Mouse (Mus musculus): ENCODE measurements around the gene Bcas3. TPM values are rescaled to one million over a fixed set of nuclear protein-coding genes. Genes with fewer than 3 reads are reported as not detected.
A peak's percentile ranks its signal among the peaks of the same experiment; 100 is the strongest.

Bcas3 gene
- total RNA-seq, 1 experiment from 2014 or later = 19.2 TPM

DNA sequence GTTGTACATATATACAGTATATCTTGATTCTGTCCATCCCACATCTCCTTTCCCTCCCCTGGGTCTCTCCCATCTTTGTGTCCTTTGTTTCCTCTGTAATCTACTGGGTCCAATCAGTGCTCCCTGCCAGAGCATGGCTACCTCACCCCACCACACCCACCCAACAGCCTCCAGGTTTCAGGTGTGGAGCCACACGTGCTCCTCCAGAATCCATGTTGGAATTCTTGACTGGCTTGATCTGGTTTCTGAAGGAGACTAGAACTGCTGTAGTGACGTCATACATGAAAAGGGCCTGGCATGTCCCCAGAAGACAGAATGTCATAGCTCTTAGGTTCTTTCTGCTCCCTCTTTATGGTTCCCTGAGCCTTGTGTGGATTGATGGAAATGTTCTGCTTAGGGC lies 395.9 kb downstream of the Bcas3 start:
- ATAC-seq (replicated peaks; ENCODE audit: insufficient number of reproducible peaks, low FRiP score, low TSS enrichment, poor library complexity, severe bottlenecking) = no peak

DNA sequence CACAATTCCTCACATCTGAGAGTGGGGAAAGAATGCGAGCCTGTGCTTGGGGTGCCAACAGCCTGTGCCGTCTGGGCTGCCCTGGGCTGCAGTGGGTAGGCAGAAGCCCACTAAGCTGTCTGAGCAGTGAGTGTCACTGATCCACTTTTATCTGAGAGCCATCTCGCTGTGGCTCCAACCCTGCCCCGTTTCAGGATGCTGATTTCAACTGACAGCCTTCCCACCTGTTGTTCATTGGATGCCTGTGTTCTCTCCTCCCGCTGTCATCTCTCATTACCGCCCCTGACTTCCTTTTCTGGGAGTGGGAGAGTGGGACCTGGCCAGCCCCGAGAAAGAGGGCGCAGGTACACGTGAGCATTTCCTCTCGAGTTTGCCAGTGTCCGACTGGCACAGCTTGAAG lies 398.2 kb downstream of the Bcas3 start:
- ATAC-seq (replicated peaks; ENCODE audit: insufficient number of reproducible peaks, low FRiP score, low TSS enrichment, poor library complexity, severe bottlenecking) = no peak

DNA sequence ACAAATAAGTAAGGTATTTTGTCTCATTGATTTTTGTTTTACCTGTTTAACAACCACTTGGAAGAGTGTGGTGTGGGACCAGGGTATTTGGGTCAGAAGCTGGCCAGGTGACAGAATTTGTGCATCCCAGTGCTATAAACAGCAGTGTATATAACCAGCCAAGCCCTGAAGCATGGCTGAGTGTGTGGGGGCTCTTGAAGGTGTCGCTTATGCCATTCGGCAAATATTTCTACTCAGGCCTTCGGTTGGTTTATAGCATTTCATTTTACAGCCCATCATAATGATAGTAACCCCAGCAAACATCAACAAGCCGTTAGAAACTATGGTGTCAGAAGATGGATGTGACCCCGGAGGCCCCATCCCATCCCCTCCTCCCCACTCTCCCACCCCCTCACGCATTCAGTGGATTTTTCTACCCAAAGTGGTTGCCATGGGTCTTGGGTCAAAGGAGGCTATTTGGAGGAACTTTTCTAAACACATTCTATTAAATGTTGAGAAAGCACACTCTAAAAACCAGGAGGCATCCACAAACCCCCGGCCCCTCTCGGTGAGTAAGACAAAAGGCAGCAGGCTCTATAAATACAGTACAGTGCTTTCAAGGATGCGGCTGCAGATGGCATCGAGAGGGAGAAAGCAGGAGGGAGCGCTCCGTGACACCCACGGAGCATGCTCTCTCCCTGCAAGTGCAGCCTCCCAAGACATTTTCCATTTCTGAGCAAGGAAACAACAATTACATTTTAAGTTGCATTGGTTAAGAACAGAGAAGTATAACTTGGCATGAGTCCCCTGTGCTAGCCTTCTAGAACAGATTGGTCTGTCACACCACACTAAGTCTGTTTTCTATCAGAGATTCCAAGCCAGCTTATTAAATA lies 401.9 kb downstream of the Bcas3 start:
- ATAC-seq (replicated peaks; ENCODE audit: insufficient number of reproducible peaks, low FRiP score, low TSS enrichment, poor library complexity, severe bottlenecking) = no peak

DNA sequence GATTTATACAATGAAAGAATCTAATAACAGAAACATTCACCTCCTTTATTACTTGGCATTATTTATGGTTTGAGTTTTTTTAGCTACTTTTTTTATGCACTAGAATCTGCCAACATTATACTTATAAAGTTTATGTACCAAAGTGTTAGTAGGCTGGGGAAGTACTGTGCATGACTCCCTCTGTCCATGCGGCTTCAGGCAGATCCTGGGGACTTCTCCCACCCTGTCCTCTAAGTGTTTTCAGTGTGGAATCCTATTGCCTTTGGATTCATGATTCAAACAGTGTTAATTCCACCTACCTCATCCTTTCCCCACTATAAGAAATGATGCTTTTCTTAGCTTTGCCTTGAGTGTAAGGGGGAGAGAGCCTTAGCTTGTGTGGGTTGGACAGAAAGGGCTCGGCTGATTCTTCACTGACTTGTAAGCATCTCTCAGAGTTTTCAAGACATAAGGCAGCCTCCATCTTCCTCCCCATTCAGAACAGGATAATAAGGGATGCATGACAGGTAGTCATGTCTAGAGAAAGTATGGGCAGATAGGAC lies 402.6 kb downstream of the Bcas3 start:
- ATAC-seq (replicated peaks; ENCODE audit: insufficient number of reproducible peaks, low FRiP score, low TSS enrichment, poor library complexity, severe bottlenecking) = no peak

DNA sequence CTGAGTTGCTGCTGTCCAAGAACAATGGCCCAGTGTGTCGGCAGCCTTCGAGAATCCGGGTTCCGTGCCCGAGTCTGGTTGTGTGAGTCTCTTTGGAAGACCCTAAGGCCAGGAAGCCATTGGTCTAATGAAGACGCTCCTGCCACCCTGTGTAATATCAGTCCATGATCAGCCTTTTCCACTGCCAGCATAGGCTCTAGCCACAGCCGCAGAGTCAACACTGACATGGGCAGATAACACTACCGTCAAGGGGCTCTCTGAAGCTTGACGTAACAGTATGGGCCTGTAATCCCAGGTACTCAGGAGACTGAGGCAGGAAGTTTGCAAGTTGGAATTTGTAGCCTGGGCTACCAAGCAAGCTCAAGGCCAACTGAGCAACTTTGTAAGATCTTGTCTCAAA lies 405.9 kb downstream of the Bcas3 start:
- ATAC-seq (replicated peaks; ENCODE audit: insufficient number of reproducible peaks, low FRiP score, low TSS enrichment, poor library complexity, severe bottlenecking) = no peak

DNA sequence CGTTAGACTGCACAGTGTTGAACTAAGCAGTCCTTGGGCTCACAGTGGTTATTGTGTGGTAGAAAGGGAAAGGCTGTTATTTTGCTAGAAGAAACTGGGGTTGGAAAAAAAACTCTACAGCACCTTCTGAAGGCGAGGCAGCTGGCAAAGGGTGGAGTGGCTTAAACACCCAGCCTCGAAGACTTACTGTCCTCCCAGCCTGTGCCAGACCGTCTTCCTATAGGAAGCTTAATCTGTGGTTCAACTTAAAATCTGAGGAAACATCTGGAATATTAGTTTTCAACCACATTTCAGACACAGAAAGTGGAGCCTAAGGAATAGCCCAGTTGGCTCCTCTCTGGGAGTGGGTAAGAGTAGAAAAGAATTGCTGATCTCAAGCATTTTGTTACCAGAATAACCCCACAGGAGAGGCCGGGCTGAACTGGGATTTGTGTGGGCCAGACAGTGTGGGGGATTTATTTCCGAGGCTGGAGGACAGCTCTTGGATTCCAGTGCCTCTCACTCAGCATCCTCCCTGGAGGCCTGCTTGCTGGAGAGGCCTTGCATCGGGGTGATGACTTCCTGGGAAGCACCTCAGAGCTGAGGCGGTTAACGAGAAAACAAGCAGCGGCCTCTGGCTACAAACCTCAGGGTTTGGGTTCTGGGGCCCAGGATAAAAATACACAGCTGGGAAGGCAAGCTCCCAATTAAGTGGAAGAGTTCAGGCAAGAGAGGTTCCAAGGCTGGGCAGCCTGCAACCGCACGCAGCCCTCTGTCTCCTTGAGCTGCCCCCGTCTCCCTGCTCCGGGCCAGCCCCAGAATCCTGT lies 406.9 kb downstream of the Bcas3 start:
- ATAC-seq (replicated peaks; ENCODE audit: insufficient number of reproducible peaks, low FRiP score, low TSS enrichment, poor library complexity, severe bottlenecking) = no peak

DNA sequence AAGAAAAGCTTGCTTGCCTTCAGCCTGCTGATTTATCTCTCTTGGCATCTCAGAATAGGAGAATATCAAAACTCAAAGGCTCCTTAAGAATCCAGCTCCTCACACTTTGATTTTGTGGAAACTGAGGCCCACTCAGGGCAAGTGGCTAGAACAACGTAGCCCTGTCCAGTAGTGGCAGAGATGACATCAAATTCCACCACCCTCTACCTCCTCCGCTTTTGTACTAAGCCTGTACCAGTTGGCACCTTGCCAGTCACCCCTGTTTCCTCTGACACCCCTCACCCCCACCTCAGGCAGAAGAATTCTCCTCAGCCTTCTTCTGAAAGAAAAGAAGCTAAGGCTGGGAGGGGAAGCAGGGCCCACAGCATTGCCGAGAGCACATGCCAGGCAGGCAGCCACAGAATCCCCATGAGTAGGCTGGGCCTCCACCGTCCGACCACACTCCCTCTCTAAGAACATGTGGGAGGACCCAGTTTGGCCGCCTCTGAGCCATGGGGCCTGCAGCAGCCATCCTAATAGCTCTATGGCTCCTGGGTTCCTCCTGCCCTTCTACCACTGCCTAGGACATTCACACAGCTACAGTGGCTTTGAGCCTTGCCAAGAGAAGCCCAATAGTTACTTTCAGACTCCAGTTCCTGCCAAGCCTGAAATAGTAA lies 407.6 kb downstream of the Bcas3 start:
- no peak for ATAC-seq (replicated peaks; ENCODE audit: insufficient number of reproducible peaks, low FRiP score, low TSS enrichment, poor library complexity, severe bottlenecking)

DNA sequence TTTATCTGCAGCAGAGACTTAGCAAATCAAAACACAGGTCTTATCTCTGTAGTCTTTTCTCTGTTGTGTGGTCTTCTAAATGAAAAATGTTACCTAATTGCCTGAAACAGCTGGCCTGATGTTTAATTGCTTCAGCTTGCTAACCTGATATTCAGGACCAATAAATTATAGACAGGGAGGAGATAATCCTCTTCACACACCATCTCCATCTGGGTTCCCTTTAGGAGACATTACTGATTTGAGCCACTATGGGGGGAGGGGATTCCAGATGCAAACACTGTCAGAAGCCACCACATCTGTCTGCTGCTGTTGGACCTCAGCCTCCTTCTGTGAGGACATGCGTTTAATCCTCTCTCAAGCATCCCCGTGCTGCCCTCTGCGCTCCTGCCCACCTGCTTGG lies 408.2 kb downstream of the Bcas3 start:
- no peak for ATAC-seq (replicated peaks; ENCODE audit: insufficient number of reproducible peaks, low FRiP score, low TSS enrichment, poor library complexity, severe bottlenecking)

DNA sequence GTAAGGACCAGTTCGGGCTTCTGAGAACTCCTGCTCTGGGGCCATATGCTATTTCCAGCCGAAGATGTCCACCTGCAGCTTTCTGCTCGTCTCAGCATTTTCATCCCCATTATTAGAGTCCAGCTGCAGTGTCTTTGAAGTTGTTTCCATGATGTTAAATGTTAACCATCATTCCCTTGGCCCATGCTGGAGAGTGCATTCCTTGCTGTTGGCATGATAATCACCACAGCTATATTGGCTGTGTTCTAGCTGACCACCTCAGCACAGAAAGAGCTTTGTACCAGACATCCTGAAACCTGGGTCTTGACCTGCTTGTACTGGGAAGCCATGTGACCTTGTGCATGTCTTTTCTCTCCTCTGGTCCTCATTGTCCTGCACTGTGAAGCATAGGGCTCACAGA lies 410.7 kb downstream of the Bcas3 start:
- ATAC-seq (replicated peaks; ENCODE audit: insufficient number of reproducible peaks, low FRiP score, low TSS enrichment, poor library complexity, severe bottlenecking) = no peak

DNA sequence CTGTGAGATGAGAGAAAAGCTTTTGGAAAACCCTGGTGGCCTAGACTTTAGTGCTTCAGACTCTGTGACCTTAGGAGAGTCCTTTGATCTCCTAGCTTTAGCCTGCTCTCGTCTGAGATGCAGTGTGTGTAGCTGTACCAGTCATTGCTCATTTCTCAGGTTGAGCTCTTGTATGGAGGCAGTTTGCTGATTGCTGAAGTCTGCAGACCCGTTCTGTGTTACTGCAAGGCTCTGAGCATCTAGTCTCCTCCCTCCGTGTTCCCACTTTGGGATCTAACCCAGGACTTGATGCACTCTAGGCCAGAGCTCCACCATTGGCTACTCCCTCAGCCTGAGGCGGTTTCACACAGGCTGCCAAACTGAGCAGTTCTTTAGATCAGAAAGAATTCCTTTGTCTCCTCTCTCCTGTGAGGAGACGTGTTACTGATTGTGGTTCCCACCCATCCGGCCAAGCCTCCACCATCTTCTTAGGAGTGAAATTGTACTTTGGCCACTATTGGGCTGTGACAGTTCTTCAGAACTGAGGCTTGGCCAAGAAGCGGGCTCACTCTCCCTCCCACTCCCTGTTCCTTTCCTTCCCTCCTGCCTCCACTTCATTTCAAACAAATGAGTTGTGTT lies 413.2 kb downstream of the Bcas3 start:
- ATAC-seq (replicated peaks; ENCODE audit: insufficient number of reproducible peaks, low FRiP score, low TSS enrichment, poor library complexity, severe bottlenecking) = no peak

DNA sequence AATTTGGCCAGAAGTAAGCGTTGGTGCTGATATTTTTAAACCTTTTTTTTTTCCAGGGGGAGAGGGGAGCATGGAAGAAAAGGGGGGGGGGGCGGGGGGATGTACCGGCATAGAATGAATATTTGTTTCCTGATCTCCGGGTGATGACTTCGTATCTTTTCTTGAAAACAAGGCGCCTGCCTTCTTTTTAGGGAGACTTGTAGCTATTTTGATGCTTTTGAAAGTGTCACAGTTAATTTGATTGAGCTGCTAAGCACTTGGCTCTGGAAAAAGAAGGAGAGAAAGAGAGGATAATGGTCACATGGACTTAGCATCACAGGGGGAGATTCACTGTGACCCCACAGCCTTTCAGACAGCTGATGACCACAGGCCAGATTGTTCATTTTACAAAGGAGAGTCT lies 413.8 kb downstream of the Bcas3 start:
- ATAC-seq (replicated peaks; ENCODE audit: insufficient number of reproducible peaks, low FRiP score, low TSS enrichment, poor library complexity, severe bottlenecking) = no peak

DNA sequence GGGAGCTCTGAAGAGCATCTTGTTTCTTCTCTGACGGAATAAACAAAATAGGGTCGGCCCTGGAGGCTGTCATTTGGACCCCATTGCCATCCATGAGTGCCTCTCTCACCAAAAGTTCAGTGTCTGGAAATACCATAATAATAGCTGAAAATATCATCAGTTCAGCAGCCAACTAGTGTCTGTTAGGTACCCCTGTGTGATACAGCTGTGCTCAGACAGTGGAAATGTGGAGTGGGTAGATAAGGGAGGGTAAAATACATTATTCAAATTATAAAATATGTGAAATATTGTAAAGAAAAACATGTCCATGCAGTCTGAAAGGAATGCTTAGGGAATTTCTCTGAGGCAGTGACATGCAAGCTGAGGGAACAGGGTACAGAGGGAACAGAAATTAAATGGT lies 416.8 kb downstream of the Bcas3 start:
- no peak for ATAC-seq (replicated peaks; ENCODE audit: insufficient number of reproducible peaks, low FRiP score, low TSS enrichment, poor library complexity, severe bottlenecking)

DNA sequence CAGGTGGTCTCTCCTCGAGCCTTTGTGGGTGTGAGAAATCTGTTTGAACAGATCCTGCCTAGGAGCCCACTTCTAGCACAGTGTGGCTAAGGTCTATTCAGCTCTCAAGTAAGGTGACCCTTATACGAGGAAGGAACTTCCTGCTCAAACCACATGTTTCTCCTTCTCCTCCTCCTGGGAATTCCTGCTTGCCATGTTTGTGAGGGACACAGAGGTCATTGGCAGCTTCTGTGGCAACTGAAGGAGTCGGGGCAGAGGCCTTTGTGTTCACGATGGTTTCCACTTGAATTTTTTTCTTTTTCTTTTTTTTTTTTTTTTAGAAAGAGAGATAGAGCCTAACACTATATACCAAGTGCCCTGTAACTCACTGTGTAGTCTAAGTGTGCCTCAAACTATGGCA lies 420.4 kb downstream of the Bcas3 start:
- ATAC-seq (replicated peaks; ENCODE audit: insufficient number of reproducible peaks, low FRiP score, low TSS enrichment, poor library complexity, severe bottlenecking) = no peak

DNA sequence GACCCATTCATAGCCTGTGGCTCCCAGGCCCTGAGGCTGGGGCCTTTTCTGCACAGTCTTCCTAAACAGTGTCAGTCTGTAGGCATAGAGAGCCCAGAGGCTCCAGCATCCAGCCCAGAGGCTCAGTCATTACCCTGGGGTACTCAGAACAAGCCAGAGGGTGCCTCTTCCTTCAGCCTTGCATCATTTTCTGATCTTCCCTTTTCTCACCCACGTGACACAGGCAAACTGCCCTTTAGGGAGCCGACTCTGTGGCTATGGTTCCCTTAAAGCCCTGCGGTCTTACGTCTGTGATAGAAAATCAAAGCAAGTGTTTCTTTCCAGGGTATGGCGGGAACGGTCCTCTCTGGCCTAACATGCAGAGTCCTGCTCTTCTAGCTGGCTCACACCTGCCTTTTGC lies 421.7 kb downstream of the Bcas3 start:
- peak; percentile 88 for ATAC-seq (replicated peaks; ENCODE audit: insufficient number of reproducible peaks, low FRiP score, low TSS enrichment, poor library complexity, severe bottlenecking)

DNA sequence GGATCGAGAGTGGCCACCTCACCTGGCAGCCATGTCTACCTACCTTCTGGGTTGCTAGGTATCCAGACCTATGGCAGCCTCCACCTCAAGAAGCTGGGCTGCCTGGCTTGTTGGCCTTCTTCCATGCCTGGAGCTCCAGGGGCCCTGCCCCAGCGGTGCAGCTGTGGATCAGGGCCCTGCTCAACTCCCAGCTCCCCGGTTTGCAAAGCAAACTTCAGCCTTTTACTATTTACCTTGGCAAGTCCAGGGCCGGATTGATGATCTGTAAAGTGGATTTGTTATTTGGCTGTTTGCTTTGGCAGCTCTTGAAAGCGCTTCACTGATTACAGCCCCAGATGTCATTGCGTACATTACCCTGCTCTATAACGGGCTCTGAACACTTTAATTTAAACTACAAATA lies 422.5 kb downstream of the Bcas3 start:
- ATAC-seq (replicated peaks; ENCODE audit: insufficient number of reproducible peaks, low FRiP score, low TSS enrichment, poor library complexity, severe bottlenecking) = no peak

DNA sequence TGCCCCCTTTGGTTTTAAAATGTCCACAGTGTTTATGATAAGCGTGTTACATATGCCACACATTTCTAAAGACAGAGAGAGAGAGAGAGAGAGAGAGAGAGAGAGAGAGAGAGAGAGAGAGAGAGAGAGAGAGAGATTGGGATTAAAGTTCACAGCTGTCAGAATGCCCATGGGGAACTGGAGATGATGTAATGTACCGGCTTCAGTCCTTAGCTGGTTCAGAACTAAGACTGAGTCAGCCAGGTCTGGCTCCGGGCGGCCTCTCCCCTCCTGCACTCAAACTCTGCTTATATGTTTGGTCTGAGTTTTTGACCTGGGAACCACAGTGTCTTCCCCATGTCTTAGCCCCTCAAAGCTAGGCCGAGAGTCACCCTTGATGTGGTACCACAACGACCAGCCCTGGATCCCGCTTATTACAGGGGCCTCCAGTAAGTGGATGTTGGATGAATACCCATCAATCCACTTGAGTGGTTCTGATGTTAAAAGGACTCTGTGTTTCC lies 423.9 kb downstream of the Bcas3 start:
- ATAC-seq (replicated peaks; ENCODE audit: insufficient number of reproducible peaks, low FRiP score, low TSS enrichment, poor library complexity, severe bottlenecking) = no peak

DNA sequence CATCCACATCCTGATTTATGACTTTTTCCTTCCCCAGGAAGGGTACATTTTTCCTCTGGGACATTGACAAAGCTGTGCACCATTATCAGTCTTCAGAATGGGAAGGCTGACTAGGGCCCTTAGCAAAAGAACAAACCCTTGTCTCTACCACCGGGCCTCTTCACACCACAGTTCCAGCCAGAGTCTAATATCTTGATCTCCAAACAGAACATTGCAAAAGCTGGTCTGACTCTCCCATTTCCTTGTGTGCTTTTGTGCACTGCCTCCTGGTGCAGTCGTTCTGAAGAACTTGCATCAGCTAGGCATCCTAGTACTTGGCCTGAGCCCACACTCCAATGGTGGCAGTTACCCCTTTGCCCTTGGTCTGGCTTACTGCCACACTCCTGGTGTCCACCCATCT lies 425.0 kb downstream of the Bcas3 start:
- ATAC-seq (replicated peaks; ENCODE audit: insufficient number of reproducible peaks, low FRiP score, low TSS enrichment, poor library complexity, severe bottlenecking) = no peak

DNA sequence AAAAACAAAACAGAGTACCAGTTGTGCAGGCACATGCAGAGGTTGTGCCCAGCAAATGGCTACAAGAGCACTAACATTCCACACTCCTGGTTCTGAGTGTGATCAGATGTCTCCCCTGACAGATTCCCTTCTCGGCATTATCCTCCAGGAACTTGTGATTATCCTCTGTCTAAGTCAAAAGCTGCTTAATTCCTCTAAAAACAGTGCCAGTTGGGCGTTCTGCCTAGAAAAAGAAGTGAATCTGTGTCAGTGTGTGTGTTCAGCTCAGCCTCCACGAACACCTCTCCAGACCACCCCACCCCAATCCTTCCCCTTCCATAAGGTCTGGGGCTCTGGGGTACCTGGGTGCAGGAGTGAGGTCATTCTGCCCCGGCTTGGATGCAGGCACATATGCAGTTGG lies 427.3 kb downstream of the Bcas3 start:
- no peak for ATAC-seq (replicated peaks; ENCODE audit: insufficient number of reproducible peaks, low FRiP score, low TSS enrichment, poor library complexity, severe bottlenecking)

Measured in monocyte, adult 5-6 weeks (primary cell).